Mouse (Mus musculus) G1E (cell line): ENCODE data around the gene Slc26a3.

Experiments
- CTCF ChIP-seq: IDR thresholded peaks from 2 replicates; pipeline ENCODE4 v1.5.1; 2012; ENCODE audit warnings: low read depth, low read length, inconsistent platforms, mixed read lengths
- GATA1 ChIP-seq: IDR thresholded peaks from 2 replicates; pipeline ENCODE4 v1.6.1; 2012; ENCODE audit warnings: borderline replicate concordance, low read length, inconsistent platforms, mixed read lengths
- POLR2AphosphoS5 ChIP-seq: IDR thresholded peaks from 2 replicates; pipeline ENCODE4 v1.6.1; 2012; ENCODE audit warnings: low read depth, low read length, inconsistent platforms; ENCODE audit not compliant: insufficient replicate concordance

- TF ChIP-seq CTCF: no peak
- TF ChIP-seq GATA1: no peak
- no peak for TF ChIP-seq POLR2AphosphoS5
These were observed 65.6 kb downstream of the Slc26a3 start for GRCm38 (mm10) chr12:31456271-31456670.
